Mouse (Mus musculus): ENCODE measurements around the gene Nova2. TPM values are rescaled to one million over a fixed set of nuclear protein-coding genes. Genes with fewer than 3 reads are reported as not detected.
A peak's percentile ranks its signal among the peaks of the same experiment; 100 is the strongest.

The Nova2 gene
- polyA plus RNA-seq, 1 experiment, result 23.3 TPM

GRCm38 (mm10) chr7:18963294-18963843, 37.7 kb downstream of the Nova2 start:
- Histone ChIP-seq H3K4me3 (ENCODE audit: insufficient read depth, low read length) (no peak overlapping the region), H3K4me1 (ENCODE audit: control insufficient read depth, insufficient read depth, low read length) (peaks cover 2% of the 10 kb centered on the region), H3K27ac (ENCODE audit: insufficient read depth, low read length) (no peak overlapping the region)
- TF ChIP-seq POLR2A (IDR thresholded peaks at IDR 0.05; ENCODE audit: extremely low read depth, insufficient read depth, low read length), result no peak
- no peak for TF ChIP-seq CTCF (IDR thresholded peaks at IDR 0.05; ENCODE audit: extremely low read depth, insufficient read depth, low read length)

- H3K4me3 ChIP-seq (ENCODE audit: insufficient read depth, low read length), result no peak overlapping the region
- no peak overlapping the region for H3K27ac ChIP-seq (ENCODE audit: insufficient read depth, low read length)
- no peak for TF ChIP-seq CTCF (IDR thresholded peaks at IDR 0.05; ENCODE audit: extremely low read depth, insufficient read depth, low read length)
- no peak for TF ChIP-seq POLR2A (IDR thresholded peaks at IDR 0.05; ENCODE audit: extremely low read depth, insufficient read depth, low read length)
- H3K4me1 ChIP-seq (ENCODE audit: control insufficient read depth, insufficient read depth, low read length), result peaks cover 2% of the 10 kb centered on the region
Measured at GRCm38 (mm10) chr7:18965312-18965711, 39.6 kb downstream of the Nova2 start.

- Histone ChIP-seq H3K4me3 (ENCODE audit: insufficient read depth, low read length) (no peak overlapping the region), H3K27ac (ENCODE audit: insufficient read depth, low read length) (no peak overlapping the region), H3K4me1 (ENCODE audit: control insufficient read depth, insufficient read depth, low read length) (no peaks in the 10 kb centered on the region; the same call in 1 of the 2 replicates)
- TF ChIP-seq POLR2A (IDR thresholded peaks at IDR 0.05; ENCODE audit: extremely low read depth, insufficient read depth, low read length) (peak; percentile 40; the same call in 1 of the 2 replicates), CTCF (IDR thresholded peaks at IDR 0.05; ENCODE audit: extremely low read depth, insufficient read depth, low read length) (no peak)
Measured at GRCm38 (mm10) chr7:18967603-18968002, 41.9 kb downstream of the Nova2 start.

GRCm38 (mm10) chr7:18970956-18971355, 45.3 kb downstream of the Nova2 start:
- no peak overlapping the region for H3K4me3 ChIP-seq (ENCODE audit: insufficient read depth, low read length)
- H3K27ac ChIP-seq (ENCODE audit: insufficient read depth, low read length), result no peak overlapping the region
- TF ChIP-seq CTCF (IDR thresholded peaks at IDR 0.05; ENCODE audit: extremely low read depth, insufficient read depth, low read length) (no peak), POLR2A (IDR thresholded peaks at IDR 0.05; ENCODE audit: extremely low read depth, insufficient read depth, low read length) (no peak)
- H3K4me1 ChIP-seq (ENCODE audit: control insufficient read depth, insufficient read depth, low read length), result no peaks in the 10 kb centered on the region

- Histone ChIP-seq H3K4me1 (ENCODE audit: control insufficient read depth, insufficient read depth, low read length) (no peaks in the 10 kb centered on the region), H3K4me3 (ENCODE audit: insufficient read depth, low read length) (no peak overlapping the region), H3K27ac (ENCODE audit: insufficient read depth, low read length) (no peak overlapping the region)
- TF ChIP-seq POLR2A (IDR thresholded peaks at IDR 0.05; ENCODE audit: extremely low read depth, insufficient read depth, low read length), result no peak
- no peak for TF ChIP-seq CTCF (IDR thresholded peaks at IDR 0.05; ENCODE audit: extremely low read depth, insufficient read depth, low read length)
Measured at GRCm38 (mm10) chr7:18978381-18978780, 52.7 kb downstream of the Nova2 start.

GRCm38 (mm10) chr7:18986503-18986902, 60.8 kb downstream of the Nova2 start:
- H3K27ac ChIP-seq (ENCODE audit: insufficient read depth, low read length), result no peak overlapping the region
- H3K4me1 ChIP-seq (ENCODE audit: control insufficient read depth, insufficient read depth, low read length), result no peaks in the 10 kb centered on the region; the same call in 1 of the 2 replicates
- TF ChIP-seq POLR2A (IDR thresholded peaks at IDR 0.05; ENCODE audit: extremely low read depth, insufficient read depth, low read length) (no peak), CTCF (IDR thresholded peaks at IDR 0.05; ENCODE audit: extremely low read depth, insufficient read depth, low read length) (no peak)
- no peak overlapping the region for H3K4me3 ChIP-seq (ENCODE audit: insufficient read depth, low read length)

GRCm38 (mm10) chr7:18987100-18987499, 61.4 kb downstream of the Nova2 start, which contains the start of gene Nanos2:
Gene Nanos2 (plus strand): TSS chr7:18987400.
- TF ChIP-seq CTCF (IDR thresholded peaks at IDR 0.05; ENCODE audit: extremely low read depth, insufficient read depth, low read length) (no peak), POLR2A (IDR thresholded peaks at IDR 0.05; ENCODE audit: extremely low read depth, insufficient read depth, low read length) (no peak)
- Histone ChIP-seq H3K27ac (ENCODE audit: insufficient read depth, low read length) (no peak within 1 kb of the TSS), H3K4me1 (ENCODE audit: control insufficient read depth, insufficient read depth, low read length) (no peaks in the 10 kb centered on the region; the same call in 1 of the 2 replicates), H3K4me3 (ENCODE audit: insufficient read depth, low read length) (no peak within 1 kb of the TSS)

GRCm38 (mm10) chr7:18987747-18988146, 62.1 kb downstream of the Nova2 start:
- H3K4me3 ChIP-seq (ENCODE audit: insufficient read depth, low read length), result no peak overlapping the region
- no peak overlapping the region for H3K27ac ChIP-seq (ENCODE audit: insufficient read depth, low read length)
- peaks cover 3% of the 10 kb centered on the region; the same call in 1 of the 2 replicates for H3K4me1 ChIP-seq (ENCODE audit: control insufficient read depth, insufficient read depth, low read length)
- TF ChIP-seq CTCF (IDR thresholded peaks at IDR 0.05; ENCODE audit: extremely low read depth, insufficient read depth, low read length) (no peak), POLR2A (IDR thresholded peaks at IDR 0.05; ENCODE audit: extremely low read depth, insufficient read depth, low read length) (no peak)

GRCm38 (mm10) chr7:18988780-18989179, 63.1 kb downstream of the Nova2 start:
- Histone ChIP-seq H3K4me1 (ENCODE audit: control insufficient read depth, insufficient read depth, low read length) (peaks cover 3% of the 10 kb centered on the region; the same call in 1 of the 2 replicates), H3K27ac (ENCODE audit: insufficient read depth, low read length) (no peak overlapping the region), H3K4me3 (ENCODE audit: insufficient read depth, low read length) (no peak overlapping the region)
- TF ChIP-seq CTCF (IDR thresholded peaks at IDR 0.05; ENCODE audit: extremely low read depth, insufficient read depth, low read length) (no peak), POLR2A (IDR thresholded peaks at IDR 0.05; ENCODE audit: extremely low read depth, insufficient read depth, low read length) (no peak)

GRCm38 (mm10) chr7:18989995-18990394, 64.3 kb downstream of the Nova2 start:
- Histone ChIP-seq H3K27ac (ENCODE audit: insufficient read depth, low read length) (peak overlapping the region; percentile 65; the same call in 1 of the 2 replicates), H3K4me3 (ENCODE audit: insufficient read depth, low read length) (peak overlapping the region; percentile 68), H3K4me1 (ENCODE audit: control insufficient read depth, insufficient read depth, low read length) (peaks cover 5% of the 10 kb centered on the region; the same call in 1 of the 2 replicates)
- TF ChIP-seq POLR2A (IDR thresholded peaks at IDR 0.05; ENCODE audit: extremely low read depth, insufficient read depth, low read length) (no peak), CTCF (IDR thresholded peaks at IDR 0.05; ENCODE audit: extremely low read depth, insufficient read depth, low read length) (no peak)
